Mouse (Mus musculus): ENCODE measurements around the gene S100a7a.
A peak's percentile ranks its signal among the peaks of the same experiment; 100 is the strongest.

- peak; percentile 79 for TF ChIP-seq CTCF (IDR thresholded peaks at IDR 0.05; ENCODE audit: low read depth)
- TF ChIP-seq EP300 (IDR thresholded peaks at IDR 0.05; ENCODE audit: low read depth) = no peak
Measured at GRCm38 (mm10) chr3:90652878-90653508, 824 bp upstream of the S100a7a start.
